Mouse (Mus musculus) right cerebral cortex, adult 18-20 months (tissue): ENCODE data around the gene Fut7.

Experiments
- DNase-seq: peaks from one replicate; pipeline ENCODE4 v3.0.0; 2022; ENCODE audit warnings: mixed read lengths

The Fut7 gene

GRCm38 (mm10) chr2:25426721-25427191, 3.7 kb downstream of the Fut7 start:
- peak; percentile 61 for DNase-seq

GRCm38 (mm10) chr2:25427256-25427655, 4.2 kb downstream of the Fut7 start:
- DNase-seq = no peak

- peak; percentile 97 for DNase-seq
Observed at GRCm38 (mm10) chr2:25428442-25429236, 5.6 kb downstream of the Fut7 start, which contains the start of gene Abca2. TSS of gene Abca2 (plus strand) at chr2:25428703.

- no peak for DNase-seq
Observed at GRCm38 (mm10) chr2:25429435-25430180, 6.5 kb downstream of the Fut7 start.

- peak; percentile 59 for DNase-seq
Observed at GRCm38 (mm10) chr2:25430395-25431233, 7.5 kb downstream of the Fut7 start.

GRCm38 (mm10) chr2:25431308-25431855, 8.3 kb downstream of the Fut7 start:
- no peak for DNase-seq

GRCm38 (mm10) chr2:25432326-25433098, 9.4 kb downstream of the Fut7 start:
- no peak for DNase-seq

- no peak for DNase-seq
Observed at GRCm38 (mm10) chr2:25433101-25433500, 10.0 kb downstream of the Fut7 start.

GRCm38 (mm10) chr2:25434292-25434691, 11.2 kb downstream of the Fut7 start:
- DNase-seq = no peak

GRCm38 (mm10) chr2:25436286-25436820, 13.3 kb downstream of the Fut7 start:
- DNase-seq = no peak

- no peak for DNase-seq
Observed at GRCm38 (mm10) chr2:25441067-25441466, 18.0 kb downstream of the Fut7 start.

- no peak for DNase-seq
Observed at GRCm38 (mm10) chr2:25442682-25443081, 19.6 kb downstream of the Fut7 start.

- no peak for DNase-seq
Observed at GRCm38 (mm10) chr2:25450853-25451647, 28.0 kb downstream of the Fut7 start.

GRCm38 (mm10) chr2:25452951-25453350, 29.9 kb downstream of the Fut7 start:
- DNase-seq = no peak

- no peak for DNase-seq
Observed at GRCm38 (mm10) chr2:25456205-25456953, 33.3 kb downstream of the Fut7 start, which contains the start of gene Clic3. TSS of gene Clic3 (plus strand) at chr2:25456838.

- DNase-seq = no peak
Observed at GRCm38 (mm10) chr2:25457022-25457896, 34.2 kb downstream of the Fut7 start.

GRCm38 (mm10) chr2:25458911-25459310, 35.8 kb downstream of the Fut7 start:
- no peak for DNase-seq

- DNase-seq = no peak
Observed at GRCm38 (mm10) chr2:25460135-25460534, 37.1 kb downstream of the Fut7 start.
